Mouse (Mus musculus) brain, embryonic 14.5 days (tissue): ENCODE results near the gene Rac2. TPM values are rescaled to one million over a fixed set of nuclear protein-coding genes. Genes with fewer than 3 reads are reported as not detected.
A peak's percentile ranks its signal among the peaks of the same experiment; 100 is the strongest.

Experiments
- DNase-seq: peaks from one replicate; pipeline ENCODE4 v3.0.0-alpha.2; 2011; ENCODE audit warnings: low read depth
- CTCF ChIP-seq: fragments of 200-500 bp; IDR thresholded peaks from 2 replicates; pipeline ENCODE4 v1.5.1; 2012; ENCODE audit warnings: inconsistent platforms, mild to moderate bottlenecking, moderate library complexity, borderline replicate concordance; ENCODE audit not compliant: insufficient read depth, insufficient read length; ENCODE audit errors: extremely low read depth
- POLR2A ChIP-seq: fragments of 200-500 bp; IDR thresholded peaks from 2 replicates; pipeline ENCODE4 v1.6.1; 2012; ENCODE audit warnings: mild to moderate bottlenecking, inconsistent platforms, borderline replicate concordance; ENCODE audit not compliant: poor library complexity, insufficient read depth, insufficient read length, severe bottlenecking; ENCODE audit errors: extremely low read depth
- polyA plus RNA-seq: library from polyadenylated mRNA; depleted of rRNA; stranded (reverse); fragments of >200 nt; gene quantifications from 2 replicates; pipeline ENCODE4 v1.2.3, GENCODE M21; 2012

Gene Rac2
- polyA plus RNA-seq, 1 experiment: 5.5 TPM

GRCm38 (mm10) chr15:78557693-78558535, 14.7 kb downstream of the Rac2 start:
- no peak for TF ChIP-seq CTCF
- TF ChIP-seq POLR2A: no peak
- DNase-seq: no peak

DNA sequence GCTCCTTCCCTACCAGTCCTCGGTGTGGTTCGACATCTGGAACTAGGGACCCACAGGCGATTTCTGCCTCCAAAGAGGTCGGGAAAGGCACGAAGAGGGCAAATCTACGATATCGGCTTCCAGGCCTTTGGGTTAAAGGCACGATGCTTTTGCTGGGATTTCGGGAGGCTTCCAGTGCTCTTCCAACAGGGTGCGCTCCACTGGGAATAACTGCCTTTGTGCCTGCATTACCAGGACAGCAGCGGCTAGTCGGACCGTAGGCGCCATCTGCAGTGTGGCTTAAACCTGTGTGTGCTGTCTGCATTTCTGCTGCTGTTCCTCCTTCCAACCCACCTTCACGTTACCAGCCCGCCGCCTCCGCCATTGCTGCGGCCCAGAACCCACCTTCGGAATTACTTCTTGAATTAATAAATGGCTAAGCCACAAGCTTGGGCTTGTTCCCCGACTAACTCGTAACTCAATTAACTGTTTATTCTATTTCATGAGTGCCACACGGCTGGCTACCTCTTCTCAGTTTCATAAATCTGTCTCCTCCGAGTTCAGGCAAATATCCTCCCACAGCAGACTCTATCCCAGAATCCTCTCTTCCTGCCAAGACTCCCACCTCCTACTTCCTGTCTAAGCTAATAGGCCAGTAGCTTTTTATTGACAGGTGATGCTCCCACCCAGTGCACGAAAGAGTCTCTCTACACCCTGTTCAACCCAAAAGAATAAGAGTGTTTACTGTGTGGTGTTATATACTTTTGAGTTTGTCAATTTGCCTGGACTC, 17.9 kb downstream of the Rac2 start:
- no peak for DNase-seq
- TF ChIP-seq POLR2A (no peak), CTCF (no peak)

- TF ChIP-seq CTCF: no peak
- no peak for DNase-seq
Measured at GRCm38 (mm10) chr15:78549189-78549734, 23.3 kb downstream of the Rac2 start.

GRCm38 (mm10) chr15:78548711-78549110, 23.9 kb downstream of the Rac2 start:
- TF ChIP-seq POLR2A (no peak), CTCF (no peak)
- no peak for DNase-seq

DNA sequence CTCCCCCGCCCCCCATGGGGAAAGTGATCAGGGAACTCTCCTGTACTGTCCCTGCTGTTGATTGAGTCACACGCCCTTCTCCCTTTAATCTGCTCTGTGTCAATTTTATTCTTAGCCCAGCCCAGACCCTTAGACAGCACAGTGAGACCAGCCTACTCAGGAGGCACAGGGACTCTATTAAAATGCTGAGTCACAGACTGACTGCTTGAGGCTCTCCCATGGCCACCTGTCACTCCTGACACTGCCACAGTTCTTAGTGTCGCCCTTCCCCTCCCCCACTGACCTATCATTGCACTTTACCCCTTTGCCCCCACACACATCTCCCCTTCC, 24.3 kb downstream of the Rac2 start:
- no peak for DNase-seq
- no peak for TF ChIP-seq CTCF
- no peak for TF ChIP-seq POLR2A

DNA sequence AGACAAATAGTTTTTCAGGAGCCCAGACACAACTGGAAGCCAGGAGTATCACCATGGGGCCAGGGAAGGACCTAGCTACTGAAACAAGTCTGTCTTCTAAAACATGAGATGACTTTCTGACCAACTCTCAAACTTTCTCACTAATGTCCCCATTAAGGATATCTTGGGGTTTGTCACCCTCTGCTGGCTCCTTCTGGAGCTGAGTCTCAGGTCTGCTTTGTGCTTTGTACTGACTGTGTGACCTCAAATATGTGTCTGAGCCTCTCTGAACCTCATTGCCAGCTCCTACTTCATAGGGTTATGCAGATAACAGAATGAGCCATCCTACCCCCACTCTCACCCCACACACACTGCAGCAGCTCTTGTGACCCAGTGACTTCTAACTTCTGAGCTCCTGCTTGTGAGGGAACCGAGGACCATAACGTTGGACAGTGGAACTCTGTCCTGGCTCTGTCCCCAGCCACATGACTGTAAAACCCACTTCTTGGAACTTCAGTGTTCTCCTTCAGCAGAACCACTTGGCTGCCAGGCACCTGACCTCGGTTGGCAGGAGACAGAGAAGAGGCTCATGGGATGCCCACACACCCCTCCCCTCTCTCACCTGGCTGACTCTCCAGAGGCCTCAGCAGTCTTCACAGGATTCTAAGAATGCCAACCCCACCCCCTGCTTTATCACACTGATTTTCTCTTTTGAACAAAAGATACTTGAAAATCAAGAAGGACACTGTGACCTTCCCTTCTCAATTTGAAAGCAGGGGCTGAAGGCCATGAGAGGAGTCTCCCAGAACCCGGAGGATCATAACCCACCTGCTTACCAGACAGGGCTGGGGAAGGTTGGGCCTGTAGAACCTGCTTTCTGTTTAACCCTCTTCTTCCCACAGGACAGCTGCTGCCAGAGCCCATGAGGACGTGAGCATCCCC, 24.9 kb downstream of the Rac2 start:
- DNase-seq: no peak
- TF ChIP-seq POLR2A (no peak), CTCF (peak; percentile 27; the same call in 1 of the 2 replicates)

DNA sequence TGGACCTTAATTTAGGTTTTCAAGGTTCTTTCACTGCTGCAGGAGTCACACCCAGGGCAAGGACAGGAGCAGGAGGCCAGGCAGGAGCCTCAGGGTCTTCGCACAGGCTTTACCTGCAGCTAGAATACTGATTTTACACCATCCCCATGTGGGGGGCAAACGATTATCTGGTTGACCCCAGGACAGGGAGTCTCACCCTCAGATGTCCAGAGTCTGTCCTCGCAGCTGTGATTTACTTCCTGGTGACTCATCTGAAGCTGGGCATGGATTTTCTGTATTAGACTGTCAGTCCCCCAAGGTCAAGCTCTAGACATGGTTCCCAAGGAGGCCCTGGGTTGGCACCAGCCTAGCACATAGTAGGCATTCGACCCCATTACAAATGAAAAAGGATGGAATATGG, 26.5 kb downstream of the Rac2 start:
- TF ChIP-seq CTCF (no peak), POLR2A (no peak)

DNA sequence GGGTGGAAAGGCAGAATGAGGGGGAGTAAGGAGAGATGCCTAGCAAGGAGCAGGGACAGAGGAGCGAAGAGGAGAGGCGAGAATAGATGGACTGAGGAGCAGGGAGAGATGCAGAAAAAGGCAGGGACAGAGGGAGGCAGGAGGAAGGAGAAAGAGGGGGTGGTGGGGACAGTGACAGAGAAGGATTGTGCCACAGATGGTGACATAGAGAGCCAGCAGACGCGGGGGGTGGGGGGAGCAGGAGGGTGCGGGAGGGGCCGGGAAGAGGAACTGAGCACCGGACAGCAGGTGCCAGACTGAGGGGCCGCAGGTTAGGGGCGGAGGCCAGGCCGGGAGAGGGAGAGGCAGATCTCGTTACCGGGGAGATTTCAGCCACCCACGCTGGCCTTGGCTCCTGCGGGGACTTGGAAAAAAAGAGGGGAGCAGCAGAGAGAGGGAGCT, 28.0 kb downstream of the Rac2 start, which contains the start of gene Sstr3:
Gene Sstr3, minus strand, starts transcription at position 125 of the 441 bp plus-strand sequence.
- TF ChIP-seq CTCF (no peak), POLR2A (no peak)
- peak; percentile 57 for DNase-seq

More for the DNA sequence above, 26.5 kb downstream of the Rac2 start:
- no peak for DNase-seq

DNA sequence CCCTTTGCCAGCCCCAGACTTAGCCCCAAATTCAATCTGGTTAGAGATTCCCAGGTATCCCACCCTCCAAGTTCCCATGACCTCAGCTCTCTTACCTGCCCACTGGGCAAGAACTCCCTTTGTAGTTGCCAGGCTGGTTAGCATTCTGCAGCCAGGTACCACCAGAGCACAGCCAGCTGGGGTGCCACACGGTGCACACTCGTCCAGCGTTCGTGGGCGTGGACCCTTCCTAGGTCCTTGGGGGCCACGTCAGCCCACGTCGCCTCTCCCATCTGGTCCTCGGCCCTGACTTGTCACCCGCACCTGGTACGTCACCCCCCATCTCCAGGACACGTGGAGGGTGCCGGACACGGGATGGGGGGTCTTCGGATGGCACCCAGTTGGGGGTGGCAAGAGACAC, 28.5 kb downstream of the Rac2 start:
- DNase-seq: no peak
- TF ChIP-seq CTCF (no peak), POLR2A (no peak)

GRCm38 (mm10) chr15:78542767-78543303, 29.7 kb downstream of the Rac2 start:
- TF ChIP-seq CTCF (no peak), POLR2A (no peak)
- peak; percentile 85 for DNase-seq
